Mouse (Mus musculus): ENCODE measurements around the gene Snx21. TPM values are rescaled to one million over a fixed set of nuclear protein-coding genes. Genes with fewer than 3 reads are reported as not detected.

The Snx21 gene
- polyA plus RNA-seq, 1 experiment from 2014 or later, result 33.3 TPM

- no peak for DNase-seq (ENCODE audit: low spot score)
- no peaks in the 10 kb centered on the region for H3K4me1 ChIP-seq (replicated peaks; ENCODE audit: control insufficient read depth, insufficient read depth, low read length)
- WGBS, result 93% methylated on average over 11 of the region's 11 CpGs
- H3K4me2 ChIP-seq (replicated peaks), result no peak overlapping the region
- no peak overlapping the region for H3K9ac ChIP-seq
- H3K4me3 ChIP-seq (replicated peaks; ENCODE audit: low read length), result no peak overlapping the region
- H3K27ac ChIP-seq, result no peak overlapping the region
- ATAC-seq (ENCODE audit: low FRiP score), result no peak
- no peaks in the 10 kb centered on the region for H3K27me3 ChIP-seq (ENCODE audit: control insufficient read depth, insufficient read depth, low read length)
- no peaks in the 10 kb centered on the region for H3K9me3 ChIP-seq (ENCODE audit: control insufficient read depth, low read length)
- H3K36me3 ChIP-seq (replicated peaks; ENCODE audit: control insufficient read depth, insufficient read depth), result peaks cover 90% of the 10 kb centered on the region
Measured at GRCm38 (mm10) chr2:164754105-164754504, 31.5 kb upstream of the Snx21 start.

GRCm38 (mm10) chr2:164754800-164755199 lies 30.8 kb upstream of the Snx21 start:
- peaks cover 96% of the 10 kb centered on the region for H3K36me3 ChIP-seq (replicated peaks; ENCODE audit: control insufficient read depth, insufficient read depth)
- H3K4me3 ChIP-seq (replicated peaks; ENCODE audit: low read length), result no peak overlapping the region
- no peak overlapping the region for H3K9ac ChIP-seq
- DNase-seq (ENCODE audit: low spot score), result no peak
- H3K4me2 ChIP-seq (replicated peaks), result no peak overlapping the region
- no peak overlapping the region for H3K27ac ChIP-seq
- H3K9me3 ChIP-seq (ENCODE audit: control insufficient read depth, low read length), result no peaks in the 10 kb centered on the region
- H3K27me3 ChIP-seq (ENCODE audit: control insufficient read depth, insufficient read depth, low read length), result no peaks in the 10 kb centered on the region
- ATAC-seq (ENCODE audit: low FRiP score), result no peak
- 79% methylated on average over 2 of the region's 2 CpGs for WGBS
- H3K4me1 ChIP-seq (replicated peaks; ENCODE audit: control insufficient read depth, insufficient read depth, low read length), result no peaks in the 10 kb centered on the region

- no peak overlapping the region for H3K9ac ChIP-seq
- no peak overlapping the region for H3K27ac ChIP-seq
- no peaks in the 10 kb centered on the region for H3K4me1 ChIP-seq (replicated peaks; ENCODE audit: control insufficient read depth, insufficient read depth, low read length)
- no peaks in the 10 kb centered on the region for H3K9me3 ChIP-seq (ENCODE audit: control insufficient read depth, low read length)
- no peak overlapping the region for H3K4me2 ChIP-seq (replicated peaks)
- DNase-seq (ENCODE audit: low spot score) (no peak), ATAC-seq (ENCODE audit: low FRiP score) (no peak)
- peaks cover 98% of the 10 kb centered on the region for H3K36me3 ChIP-seq (replicated peaks; ENCODE audit: control insufficient read depth, insufficient read depth)
- WGBS, result 92% methylated on average over 11 of the region's 11 CpGs
- H3K4me3 ChIP-seq (replicated peaks; ENCODE audit: low read length), result no peak overlapping the region
- no peaks in the 10 kb centered on the region for H3K27me3 ChIP-seq (ENCODE audit: control insufficient read depth, insufficient read depth, low read length)
Measured at GRCm38 (mm10) chr2:164757841-164758240, 27.8 kb upstream of the Snx21 start.

- Histone ChIP-seq H3K9ac (no peak overlapping the region), H3K9me3 (ENCODE audit: control insufficient read depth, low read length) (no peaks in the 10 kb centered on the region), H3K27me3 (ENCODE audit: control insufficient read depth, insufficient read depth, low read length) (no peaks in the 10 kb centered on the region), H3K4me1 (replicated peaks; ENCODE audit: control insufficient read depth, insufficient read depth, low read length) (no peaks in the 10 kb centered on the region), H3K4me2 (replicated peaks) (no peak overlapping the region), H3K4me3 (replicated peaks; ENCODE audit: low read length) (no peak overlapping the region), H3K36me3 (replicated peaks; ENCODE audit: control insufficient read depth, insufficient read depth) (peaks cover 98% of the 10 kb centered on the region), H3K27ac (no peak overlapping the region)
- DNase-seq (ENCODE audit: low spot score), result no peak
- WGBS, result 96% methylated on average over 1 of the region's 1 CpGs
- ATAC-seq (ENCODE audit: low FRiP score), result no peak
Measured at GRCm38 (mm10) chr2:164758692-164759091, 26.9 kb upstream of the Snx21 start.

GRCm38 (mm10) chr2:164760059-164760833 lies 25.4 kb upstream of the Snx21 start:
- peaks cover 88% of the 10 kb centered on the region for H3K36me3 ChIP-seq (replicated peaks; ENCODE audit: control insufficient read depth, insufficient read depth)
- no peak overlapping the region for H3K4me2 ChIP-seq (replicated peaks)
- no peak for DNase-seq (ENCODE audit: low spot score)
- no peak overlapping the region for H3K27ac ChIP-seq
- whole genome bisulfite sequencing, result 89% methylated on average over 4 of the region's 4 CpGs
- no peaks in the 10 kb centered on the region for H3K27me3 ChIP-seq (ENCODE audit: control insufficient read depth, insufficient read depth, low read length)
- no peak overlapping the region for H3K9ac ChIP-seq
- no peaks in the 10 kb centered on the region for H3K9me3 ChIP-seq (ENCODE audit: control insufficient read depth, low read length)
- H3K4me3 ChIP-seq (replicated peaks; ENCODE audit: low read length), result no peak overlapping the region
- H3K4me1 ChIP-seq (replicated peaks; ENCODE audit: control insufficient read depth, insufficient read depth, low read length), result no peaks in the 10 kb centered on the region
- ATAC-seq (ENCODE audit: low FRiP score), result no peak

GRCm38 (mm10) chr2:164761502-164761901 lies 24.1 kb upstream of the Snx21 start:
- ATAC-seq (ENCODE audit: low FRiP score) (no peak), DNase-seq (ENCODE audit: low spot score) (no peak)
- no peak overlapping the region for H3K4me3 ChIP-seq (replicated peaks; ENCODE audit: low read length)
- no peak overlapping the region for H3K27ac ChIP-seq
- no peak overlapping the region for H3K4me2 ChIP-seq (replicated peaks)
- no peaks in the 10 kb centered on the region for H3K27me3 ChIP-seq (ENCODE audit: control insufficient read depth, insufficient read depth, low read length)
- peaks cover 88% of the 10 kb centered on the region for H3K36me3 ChIP-seq (replicated peaks; ENCODE audit: control insufficient read depth, insufficient read depth)
- no peaks in the 10 kb centered on the region for H3K9me3 ChIP-seq (ENCODE audit: control insufficient read depth, low read length)
- no peaks in the 10 kb centered on the region for H3K4me1 ChIP-seq (replicated peaks; ENCODE audit: control insufficient read depth, insufficient read depth, low read length)
- 100% methylated on average over 2 of the region's 2 CpGs for WGBS
- H3K9ac ChIP-seq, result no peak overlapping the region

GRCm38 (mm10) chr2:164761971-164762370 lies 23.7 kb upstream of the Snx21 start:
- Histone ChIP-seq H3K4me2 (replicated peaks) (no peak overlapping the region), H3K9ac (no peak overlapping the region), H3K36me3 (replicated peaks; ENCODE audit: control insufficient read depth, insufficient read depth) (peaks cover 88% of the 10 kb centered on the region), H3K4me1 (replicated peaks; ENCODE audit: control insufficient read depth, insufficient read depth, low read length) (no peaks in the 10 kb centered on the region), H3K27ac (no peak overlapping the region), H3K9me3 (ENCODE audit: control insufficient read depth, low read length) (no peaks in the 10 kb centered on the region), H3K27me3 (ENCODE audit: control insufficient read depth, insufficient read depth, low read length) (no peaks in the 10 kb centered on the region), H3K4me3 (replicated peaks; ENCODE audit: low read length) (no peak overlapping the region)
- ATAC-seq (ENCODE audit: low FRiP score), result no peak
- no peak for DNase-seq (ENCODE audit: low spot score)
- 96% methylated on average over 4 of the region's 4 CpGs for WGBS

- Histone ChIP-seq H3K9ac (no peak overlapping the region), H3K4me2 (replicated peaks) (no peak overlapping the region), H3K4me3 (replicated peaks; ENCODE audit: low read length) (no peak overlapping the region), H3K4me1 (replicated peaks; ENCODE audit: control insufficient read depth, insufficient read depth, low read length) (no peaks in the 10 kb centered on the region), H3K36me3 (replicated peaks; ENCODE audit: control insufficient read depth, insufficient read depth) (peaks cover 88% of the 10 kb centered on the region), H3K27me3 (ENCODE audit: control insufficient read depth, insufficient read depth, low read length) (no peaks in the 10 kb centered on the region), H3K27ac (no peak overlapping the region), H3K9me3 (ENCODE audit: control insufficient read depth, low read length) (no peaks in the 10 kb centered on the region)
- DNase-seq (ENCODE audit: low spot score) (no peak), ATAC-seq (ENCODE audit: low FRiP score) (no peak)
- 89% methylated on average over 7 of the region's 7 CpGs for WGBS
Measured at GRCm38 (mm10) chr2:164762593-164762992, 23.0 kb upstream of the Snx21 start.

- Histone ChIP-seq H3K27ac (no peak overlapping the region), H3K9me3 (ENCODE audit: control insufficient read depth, low read length) (no peaks in the 10 kb centered on the region), H3K9ac (no peak overlapping the region), H3K4me3 (replicated peaks; ENCODE audit: low read length) (no peak overlapping the region), H3K36me3 (replicated peaks; ENCODE audit: control insufficient read depth, insufficient read depth) (peaks cover 65% of the 10 kb centered on the region), H3K27me3 (ENCODE audit: control insufficient read depth, insufficient read depth, low read length) (no peaks in the 10 kb centered on the region), H3K4me2 (replicated peaks) (no peak overlapping the region), H3K4me1 (replicated peaks; ENCODE audit: control insufficient read depth, insufficient read depth, low read length) (peaks cover 9% of the 10 kb centered on the region)
- DNase-seq (ENCODE audit: low spot score), result no peak
- no peak for ATAC-seq (ENCODE audit: low FRiP score)
- 86% methylated on average over 3 of the region's 3 CpGs for WGBS
Measured at GRCm38 (mm10) chr2:164765841-164766240, 19.8 kb upstream of the Snx21 start.

Data from hindbrain, embryonic 14.5 days (tissue).